Mouse (Mus musculus) limb, embryonic 11.5 days (tissue): Measurements from ENCODE around the gene Tspan5. TPM values are rescaled to one million over a fixed set of nuclear protein-coding genes. Genes with fewer than 3 reads are reported as not detected.

Source experiments
- ATAC-seq: fragments of 200-750 bp; cut with Nextera tagmentation; 2 replicates; pipeline ENCODE4 v1.8.0; 2017; ENCODE audit warnings: low read depth; ENCODE audit not compliant: insufficient number of reproducible peaks, low FRiP score, low TSS enrichment
- DNase-seq: peaks from one replicate; pipeline ENCODE4 v3.0.0-alpha.2; 2015; ENCODE audit warnings: low spot score
- H3K27ac ChIP-seq: fragments of 300-500 bp; sonication (generic); replicated peaks from 2 replicates; pipeline ENCODE4 v1.5.1; 2014; ENCODE audit warnings: low read depth, mild to moderate bottlenecking, low read length
- H3K27me3 ChIP-seq: fragments of 300-500 bp; sonication (generic); 2 replicates; pipeline ENCODE4 v1.6.1; 2014; ENCODE audit warnings: mild to moderate bottlenecking, low read length, mixed read lengths; ENCODE audit not compliant: control insufficient read depth, insufficient read depth
- H3K36me3 ChIP-seq: fragments of 300-500 bp; sonication (generic); 2 replicates; pipeline ENCODE4 v1.6.1; 2014; ENCODE audit warnings: mild to moderate bottlenecking, low read length, moderate library complexity, mixed read lengths; ENCODE audit not compliant: control insufficient read depth, insufficient read depth
- H3K4me1 ChIP-seq: fragments of 300-500 bp; sonication (generic); 2 replicates; pipeline ENCODE4 v1.6.1; 2014; ENCODE audit warnings: low read length, mixed read lengths; ENCODE audit not compliant: control insufficient read depth, insufficient read depth
- H3K4me2 ChIP-seq: fragments of 300-500 bp; sonication (generic); 2 replicates; pipeline ENCODE4 v1.6.1; 2014; ENCODE audit warnings: low read depth, mild to moderate bottlenecking, moderate library complexity; ENCODE audit not compliant: severe bottlenecking
- H3K4me3 ChIP-seq: fragments of 300-500 bp; sonication (generic); 2 replicates; pipeline ENCODE4 v1.5.1; 2014; ENCODE audit warnings: low read depth, low read length
- H3K9ac ChIP-seq: fragments of 300-500 bp; sonication (generic); 2 replicates; pipeline ENCODE4 v1.6.1; 2014; ENCODE audit warnings: mild to moderate bottlenecking, low read length
- H3K9me3 ChIP-seq: fragments of 300-500 bp; sonication (generic); 2 replicates; pipeline ENCODE4 v1.6.1; 2016; ENCODE audit warnings: low read length; ENCODE audit not compliant: control insufficient read depth
- WGBS: fragments of 180-500 bp; shearing (Covaris S2); extraction: QIAGEN DNeasy Blood & Tissue Kit; methylation state at CpG from one replicate; pipeline ENCODE4 v1.1.7; 2014; 5-methylcytosine and 5-hydroxymethylcytosine counted together
- polyA plus RNA-seq: library from polyadenylated mRNA; unstranded; fragments of >200 nt; fragmentation: Nextera tagmentation; extraction: Ambion mirVana; gene quantifications from 2 replicates; pipeline ENCODE4 v1.2.1, GENCODE M21; 2014

The Tspan5 gene
- polyA plus RNA-seq, 1 experiment from 2014 or later = 19.9 TPM

- no peak overlapping the region for H3K9ac ChIP-seq
- H3K36me3 ChIP-seq = no peaks in the 10 kb centered on the region
- no peaks in the 10 kb centered on the region for H3K9me3 ChIP-seq
- 87% methylated on average over 2 of the region's 2 CpGs for WGBS
- H3K4me3 ChIP-seq = no peak overlapping the region
- H3K4me2 ChIP-seq = no peak overlapping the region
- H3K27ac ChIP-seq = no peak overlapping the region
- H3K27me3 ChIP-seq = no peaks in the 10 kb centered on the region
- no peak for DNase-seq
- ATAC-seq = no peak
- no peaks in the 10 kb centered on the region for H3K4me1 ChIP-seq
Measured at GRCm38 (mm10) chr3:138843180-138843579, 101.2 kb downstream of the Tspan5 start.

DNA sequence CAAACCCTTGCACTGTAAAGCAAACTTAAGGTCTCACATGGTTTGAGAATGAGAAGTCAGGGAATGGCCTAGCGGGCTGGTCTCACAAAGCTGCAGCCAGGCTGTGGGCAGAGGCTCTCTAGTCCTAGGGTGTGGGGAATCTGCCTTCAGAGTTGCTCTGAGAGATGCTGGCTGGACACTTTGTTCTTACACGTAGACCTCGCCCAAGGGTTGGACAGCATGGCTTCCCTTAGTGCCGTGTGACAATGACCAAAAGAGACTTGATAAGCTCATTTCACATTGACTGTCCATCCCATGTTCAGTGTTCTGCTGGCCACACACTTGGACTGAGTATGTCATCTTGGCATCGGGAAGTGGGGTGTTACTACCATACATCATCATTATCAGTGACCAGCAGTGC is 101.6 kb downstream of the Tspan5 start:
- 90% methylated on average over 5 of the region's 5 CpGs for WGBS
- H3K4me3 ChIP-seq = no peak overlapping the region
- H3K9ac ChIP-seq = no peak overlapping the region
- no peaks in the 10 kb centered on the region for H3K9me3 ChIP-seq
- no peaks in the 10 kb centered on the region for H3K36me3 ChIP-seq
- H3K27ac ChIP-seq = no peak overlapping the region
- H3K27me3 ChIP-seq = no peaks in the 10 kb centered on the region
- H3K4me1 ChIP-seq = no peaks in the 10 kb centered on the region
- ATAC-seq = no peak
- no peak overlapping the region for H3K4me2 ChIP-seq
- DNase-seq = no peak

DNA sequence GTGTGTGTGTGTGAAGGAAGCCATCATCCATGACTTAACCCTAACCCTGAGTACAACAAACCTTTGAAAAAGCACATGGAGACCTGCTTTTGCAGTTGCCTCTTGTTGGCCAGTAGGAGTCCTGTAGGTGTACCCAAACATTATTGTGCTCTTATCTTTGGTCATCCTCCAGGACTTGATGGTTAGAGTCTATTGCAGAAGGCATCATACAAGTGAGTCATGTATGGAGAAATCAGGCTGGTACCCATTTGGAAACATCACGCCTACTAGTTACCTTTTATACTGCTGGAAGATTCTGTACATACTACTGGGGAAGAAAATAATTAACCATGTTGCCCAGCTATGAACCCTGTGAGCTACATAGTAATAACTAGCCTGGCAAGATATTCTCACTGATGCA is 103.8 kb downstream of the Tspan5 start:
- H3K4me2 ChIP-seq = no peak overlapping the region
- no peaks in the 10 kb centered on the region for H3K9me3 ChIP-seq
- peaks cover 12% of the 10 kb centered on the region for H3K4me1 ChIP-seq
- H3K36me3 ChIP-seq = no peaks in the 10 kb centered on the region
- H3K4me3 ChIP-seq = no peak overlapping the region
- H3K27me3 ChIP-seq = no peaks in the 10 kb centered on the region
- H3K9ac ChIP-seq = no peak overlapping the region
- WGBS = 88% methylated on average over 1 of the region's 1 CpGs
- DNase-seq = no peak
- ATAC-seq = no peak
- no peak overlapping the region for H3K27ac ChIP-seq

- Histone ChIP-seq H3K36me3 (no peaks in the 10 kb centered on the region), H3K27me3 (no peaks in the 10 kb centered on the region), H3K4me1 (peaks cover 24% of the 10 kb centered on the region), H3K9ac (no peak overlapping the region), H3K27ac (no peak overlapping the region), H3K4me3 (no peak overlapping the region), H3K9me3 (no peaks in the 10 kb centered on the region), H3K4me2 (no peak overlapping the region)
- DNase-seq (no peak), ATAC-seq (no peak)
- 93% methylated on average over 3 of the region's 3 CpGs for WGBS
Measured at GRCm38 (mm10) chr3:138847809-138848208, 105.8 kb downstream of the Tspan5 start.

GRCm38 (mm10) chr3:138849755-138850301 is 107.8 kb downstream of the Tspan5 start:
- Histone ChIP-seq H3K36me3 (no peaks in the 10 kb centered on the region), H3K4me1 (peaks cover 24% of the 10 kb centered on the region), H3K27me3 (no peaks in the 10 kb centered on the region), H3K4me2 (no peak overlapping the region), H3K4me3 (no peak overlapping the region), H3K27ac (no peak overlapping the region), H3K9ac (no peak overlapping the region), H3K9me3 (no peaks in the 10 kb centered on the region)
- WGBS = 29% methylated on average over 11 of the region's 11 CpGs
- ATAC-seq = no peak
- no peak for DNase-seq

DNA sequence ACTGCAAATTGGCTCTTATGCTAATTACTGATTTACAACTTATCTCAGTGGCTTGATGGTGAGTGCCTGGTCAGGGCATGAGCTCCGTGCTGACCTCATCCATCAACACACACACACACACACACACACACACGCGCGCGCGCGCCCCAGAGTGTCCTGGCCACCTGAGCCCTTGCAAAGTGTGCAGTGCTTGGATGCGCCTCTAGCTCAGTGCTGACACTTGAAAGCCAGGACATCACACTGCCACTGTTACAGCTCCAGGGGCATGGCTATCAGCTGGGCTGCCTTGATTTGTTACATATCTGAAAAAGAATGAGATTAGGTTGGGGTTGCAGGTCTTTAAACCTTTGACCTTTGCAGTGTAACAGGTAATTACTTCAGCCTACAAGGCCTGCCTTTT is 109.9 kb downstream of the Tspan5 start:
- H3K4me1 ChIP-seq = peaks cover 34% of the 10 kb centered on the region
- no peak overlapping the region for H3K9ac ChIP-seq
- ATAC-seq (peak; percentile 38; the same call in 1 of the 2 replicates), DNase-seq (no peak)
- H3K36me3 ChIP-seq = no peaks in the 10 kb centered on the region
- H3K9me3 ChIP-seq = no peaks in the 10 kb centered on the region
- 26% methylated on average over 8 of the region's 8 CpGs for WGBS
- H3K4me2 ChIP-seq = no peak overlapping the region
- no peak overlapping the region for H3K4me3 ChIP-seq
- no peak overlapping the region for H3K27ac ChIP-seq
- no peaks in the 10 kb centered on the region for H3K27me3 ChIP-seq

GRCm38 (mm10) chr3:138852982-138853689 is 111.1 kb downstream of the Tspan5 start:
- Histone ChIP-seq H3K4me1 (peaks cover 39% of the 10 kb centered on the region), H3K4me3 (no peak overlapping the region), H3K9me3 (no peaks in the 10 kb centered on the region), H3K36me3 (no peaks in the 10 kb centered on the region), H3K27me3 (no peaks in the 10 kb centered on the region), H3K4me2 (no peak overlapping the region), H3K27ac (no peak overlapping the region), H3K9ac (no peak overlapping the region)
- DNase-seq (no peak), ATAC-seq (no peak)
- 73% methylated on average over 13 of the region's 13 CpGs for WGBS

GRCm38 (mm10) chr3:138853996-138854836 is 112.2 kb downstream of the Tspan5 start:
- Histone ChIP-seq H3K36me3 (no peaks in the 10 kb centered on the region), H3K4me3 (no peak overlapping the region), H3K4me2 (no peak overlapping the region), H3K4me1 (peaks cover 49% of the 10 kb centered on the region), H3K9me3 (no peaks in the 10 kb centered on the region), H3K27me3 (no peaks in the 10 kb centered on the region), H3K27ac (no peak overlapping the region), H3K9ac (no peak overlapping the region)
- ATAC-seq = no peak
- 82% methylated on average over 16 of the region's 16 CpGs for WGBS
- no peak for DNase-seq
